Mouse (Mus musculus): Measurements from ENCODE around the gene Gramd1b.

GRCm38 (mm10) chr9:40334617-40335016, 196.6 kb downstream of the Gramd1b start:
- TF ChIP-seq POLR2A (IDR thresholded peaks at IDR 0.05; ENCODE audit: low read depth, low read length), result no peak
- TF ChIP-seq CTCF (IDR thresholded peaks at IDR 0.05; ENCODE audit: extremely low read depth, insufficient read depth, insufficient read length, insufficient replicate concordance), result no peak
